19 mouse cellular contexts compared by ENCODE assay signal in genomic region chr12:87333794-87334193, GRCm38 (mm10). TPM values are rescaled to one million over a fixed set of nuclear protein-coding genes. Genes with fewer than 3 reads are reported as not detected.
DNase-seq lines count a peak whose midpoint lies in the region.
"Had no signal": no experiment of that assay in that cellular context is flagged by ENCODE, and none has a peak within 500 bp of the region (broad histone marks: within the 10 kb centered on the region; RNA-seq: fewer than 3 reads in every experiment).

No protein-coding gene starts in this region.

- peak; percentile 21 to 35 for DNase-seq in frontal cortex, adult 2 months (ENCODE audit: extremely low spot score in 1 of 2, low spot score in 1 of 2)
- no peak for DNase-seq in frontal cortex, postnatal 25 days (ENCODE audit: low spot score in 2 of 2)
- DNase-seq in layer of hippocampus, adult 9-11 months: peak; percentile 45
- no peak for DNase-seq in layer of hippocampus, postnatal 10 days (ENCODE audit: low spot score in 2 of 2)
- DNase-seq in brain, adult 2 months (ENCODE audit: low read depth, low spot score): peak; percentile 57
- no peak for DNase-seq in adipocyte (ENCODE audit: low spot score)
- DNase-seq: adrenal gland, adult 8-10 months; adrenal gland, postnatal 14 days; adrenal gland, postnatal 36 days; cerebellum, adult 11 months; cerebellum, adult 18-20 months; cerebellum, adult 8-10 months; cerebellum, adult 9-11 months; cerebellum, postnatal 14 days; cerebellum, postnatal 36 days; embryo, embryonic 11 days had no signal

RNA-seq across cellular contexts. Expression of gene Ism2, which starts 34.3 kb away (rescaled TPM):
- polyA plus RNA-seq in frontal cortex, adult 2 months (2012; rRNA removed): 0.18 and 0.42 TPM in 2 replicates
- total RNA-seq in layer of hippocampus, postnatal 10 days (2021): under 1 TPM; 0.55 to 0.62 TPM
- total RNA-seq: adrenal gland, postnatal 14 days; common myeloid progenitor, adult 5-6 weeks; MEL had no signal
- polyA plus RNA-seq: erythroblast, embryonic 14.5 days had no signal

RNA-seq across cellular contexts. Expression of gene Sptlc2, which starts 54.4 kb away (rescaled TPM):
- 19.3 and 22.8 TPM in 2 replicates for polyA plus RNA-seq in frontal cortex, adult 2 months (2012; rRNA removed)
- total RNA-seq in layer of hippocampus, postnatal 10 days (2021): 10 to 100 TPM; 66.3 to 67.3 TPM

Comparison
In these comparisons a context has a peak if more than half of its experiments do, and no peak if none do; other contexts are left out.
1. DNase-seq: peak in frontal cortex, adult 2 months (2 of 2), layer of hippocampus, adult 9-11 months (single experiment) and brain, adult 2 months (single experiment); none in frontal cortex, postnatal 25 days (0 of 2), layer of hippocampus, postnatal 10 days (0 of 2) and adipocyte (single experiment).